Mouse (Mus musculus) neural tube, embryonic 13.5 days (tissue): Measurements from ENCODE around the gene Efs. TPM values are rescaled to one million over a fixed set of nuclear protein-coding genes. Genes with fewer than 3 reads are reported as not detected.
"Not testable (repeated sequence)": the region's sequence is repeated elsewhere in the genome, so short reads cannot be mapped to it uniquely, and the experiment has no call there.

Source experiments
- ATAC-seq: fragments of 200-750 bp; cut with Nextera tagmentation; 2 replicates; pipeline ENCODE4 v1.8.0; 2017; ENCODE audit warnings: low read depth, mild to moderate bottlenecking, moderate TSS enrichment, moderate library complexity
- H3K27ac ChIP-seq: fragments of 300-500 bp; sonication (generic); replicated peaks from 2 replicates; pipeline ENCODE4 v1.5.1; 2015; ENCODE audit warnings: moderate library complexity, mild to moderate bottlenecking, inconsistent platforms
- H3K27me3 ChIP-seq: fragments of 300-500 bp; sonication (generic); 2 replicates; pipeline ENCODE4 v1.6.1; 2015; ENCODE audit warnings: mild to moderate bottlenecking, inconsistent platforms
- H3K36me3 ChIP-seq: fragments of 300-500 bp; sonication (generic); 2 replicates; pipeline ENCODE4 v1.6.1; 2015; ENCODE audit warnings: mild to moderate bottlenecking, inconsistent platforms
- H3K4me1 ChIP-seq: fragments of 300-500 bp; sonication (generic); replicated peaks from 2 replicates; pipeline ENCODE4 v1.6.1; 2015; ENCODE audit warnings: inconsistent platforms
- H3K4me2 ChIP-seq: fragments of 300-500 bp; sonication (generic); 2 replicates; pipeline ENCODE4 v1.6.1; 2015; ENCODE audit warnings: inconsistent platforms, mild to moderate bottlenecking, moderate library complexity
- H3K4me3 ChIP-seq: fragments of 300-500 bp; sonication (generic); 2 replicates; pipeline ENCODE4 v1.5.1; 2015; ENCODE audit warnings: mild to moderate bottlenecking, inconsistent platforms
- H3K9ac ChIP-seq: fragments of 300-500 bp; sonication (generic); 2 replicates; pipeline ENCODE4 v1.6.1; 2015; ENCODE audit warnings: moderate library complexity, mild to moderate bottlenecking, inconsistent platforms
- H3K9me3 ChIP-seq: fragments of 300-500 bp; sonication (generic); 2 replicates; pipeline ENCODE4 v1.6.1; 2016; ENCODE audit warnings: inconsistent platforms
- WGBS: fragments of 180-500 bp; shearing (Covaris S2); methylation state at CpG from one replicate; pipeline ENCODE4 v1.1.7; 2015; 5-methylcytosine and 5-hydroxymethylcytosine counted together
- polyA plus RNA-seq: library from polyadenylated mRNA; unstranded; fragments of >200 nt; fragmentation: Nextera tagmentation; extraction: Ambion mirVana; gene quantifications from 2 replicates; pipeline ENCODE4 v1.2.1, GENCODE M21; 2015

The Efs gene
- 13.8 and 16.0 TPM in 2 replicates for polyA plus RNA-seq

GRCm38 (mm10) chr14:54925349-54926342 lies at the start of gene Efs:
Efs (minus strand) TSS chr14:54926126.
- peak within 1 kb of the TSS; percentile 87 for H3K9ac ChIP-seq
- peak within 1 kb of the TSS; percentile 56 for H3K4me3 ChIP-seq
- H3K36me3 ChIP-seq = peaks cover 16% of the 10 kb centered on the region
- peak; percentile 67 for ATAC-seq
- WGBS = 2% methylated on average over 49 of the region's 57 CpGs
- peak within 1 kb of the TSS; percentile 95 for H3K27ac ChIP-seq
- peaks cover 3% of the 10 kb centered on the region for H3K27me3 ChIP-seq
- peaks cover 47% of the 10 kb centered on the region for H3K4me1 ChIP-seq
- peak within 1 kb of the TSS; percentile 94 for H3K4me2 ChIP-seq
- peaks cover 10% of the 10 kb centered on the region; the same call in 1 of the 2 replicates for H3K9me3 ChIP-seq

- Histone ChIP-seq H3K9me3 (no peaks in the 10 kb centered on the region), H3K27ac (peak overlapping the region; percentile 74), H3K27me3 (no peaks in the 10 kb centered on the region; the same call in 1 of the 2 replicates), H3K4me3 (no peak overlapping the region), H3K4me1 (peaks cover 15% of the 10 kb centered on the region), H3K36me3 (no peaks in the 10 kb centered on the region), H3K9ac (no peak overlapping the region), H3K4me2 (no peak overlapping the region)
- WGBS = 70% methylated on average over 6 of the region's 6 CpGs
- ATAC-seq = peak; percentile 68; the same call in 1 of the 2 replicates
Observed at GRCm38 (mm10) chr14:54974068-54974791, 48.3 kb upstream of the Efs start.

- H3K36me3 ChIP-seq, H3K27ac ChIP-seq, H3K4me2 ChIP-seq, H3K9ac ChIP-seq, H3K9me3 ChIP-seq, H3K27me3 ChIP-seq, ATAC-seq, H3K4me3 ChIP-seq: not testable (repeated sequence)
- WGBS = 90% methylated on average over 7 of the region's 11 CpGs
- H3K4me1 ChIP-seq = peaks cover 15% of the 10 kb centered on the region
Observed at GRCm38 (mm10) chr14:54972786-54973185, 46.9 kb upstream of the Efs start.

- Histone ChIP-seq H3K27ac (no peak overlapping the region), H3K36me3 (no peaks in the 10 kb centered on the region), H3K27me3 (no peaks in the 10 kb centered on the region), H3K4me2 (no peak overlapping the region), H3K4me3 (no peak overlapping the region), H3K4me1 (peaks cover 6% of the 10 kb centered on the region; the same call in 1 of the 2 replicates), H3K9me3 (no peaks in the 10 kb centered on the region), H3K9ac (no peak overlapping the region)
- ATAC-seq = no peak
Observed at GRCm38 (mm10) chr14:54968344-54968743, 42.4 kb upstream of the Efs start.

GRCm38 (mm10) chr14:54967874-54968273 lies 41.9 kb upstream of the Efs start:
- H3K9ac ChIP-seq = no peak overlapping the region
- no peak for ATAC-seq
- no peak overlapping the region for H3K4me2 ChIP-seq
- H3K4me1 ChIP-seq = peaks cover 5% of the 10 kb centered on the region; the same call in 1 of the 2 replicates
- 76% methylated on average over 3 of the region's 3 CpGs for WGBS
- no peaks in the 10 kb centered on the region for H3K36me3 ChIP-seq
- H3K9me3 ChIP-seq = no peaks in the 10 kb centered on the region
- no peak overlapping the region for H3K4me3 ChIP-seq
- H3K27me3 ChIP-seq = no peaks in the 10 kb centered on the region
- no peak overlapping the region for H3K27ac ChIP-seq

DNA sequence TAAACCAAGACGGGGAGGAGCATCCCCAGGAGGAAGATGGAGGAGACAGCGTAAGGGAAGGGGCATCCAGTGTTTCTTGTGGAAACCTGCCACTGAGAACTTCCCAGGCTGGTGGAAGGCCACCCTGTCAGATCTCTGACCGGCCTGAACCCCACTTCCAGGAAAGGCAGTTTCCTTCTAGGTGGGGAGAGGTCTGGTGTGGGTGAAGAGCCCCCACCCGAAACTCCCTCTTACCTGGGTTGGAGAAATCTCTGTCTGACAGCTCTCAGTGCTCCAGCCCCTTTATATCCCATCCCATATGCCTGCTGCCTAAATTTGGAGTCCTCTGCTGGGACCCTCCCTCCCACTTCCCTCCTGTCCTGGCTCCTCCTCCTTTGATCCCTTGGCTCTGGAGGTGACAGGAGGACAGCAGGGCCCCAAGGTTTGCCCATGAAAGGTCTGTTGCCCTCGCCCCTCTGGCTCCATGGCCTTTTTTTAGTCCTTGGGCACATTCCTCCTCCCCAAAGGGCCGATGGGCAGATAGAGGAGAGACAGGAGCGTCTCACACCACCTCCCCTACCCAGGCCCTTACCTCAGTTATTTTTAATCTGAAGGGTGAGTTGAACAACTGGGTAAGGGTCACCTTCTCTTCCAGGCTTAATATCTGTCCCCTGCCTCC lies 40.5 kb upstream of the Efs start, which contains the start of gene Myh6:
Gene Myh6, minus strand, starts transcription at position 608 of the 658 bp plus-strand sequence.
- Histone ChIP-seq H3K36me3 (no peaks in the 10 kb centered on the region), H3K27ac (no peak within 1 kb of the TSS), H3K9me3 (no peaks in the 10 kb centered on the region), H3K4me1 (peaks cover 5% of the 10 kb centered on the region; the same call in 1 of the 2 replicates), H3K4me3 (no peak within 1 kb of the TSS), H3K4me2 (no peak within 1 kb of the TSS), H3K9ac (no peak within 1 kb of the TSS), H3K27me3 (no peaks in the 10 kb centered on the region)
- no peak for ATAC-seq
- 73% methylated on average over 7 of the region's 7 CpGs for WGBS

GRCm38 (mm10) chr14:54965631-54966030 lies 39.7 kb upstream of the Efs start:
- Histone ChIP-seq H3K4me1 (peaks cover 5% of the 10 kb centered on the region; the same call in 1 of the 2 replicates), H3K27ac (no peak overlapping the region), H3K9me3 (no peaks in the 10 kb centered on the region), H3K36me3 (no peaks in the 10 kb centered on the region), H3K27me3 (no peaks in the 10 kb centered on the region), H3K9ac (no peak overlapping the region), H3K4me3 (no peak overlapping the region), H3K4me2 (no peak overlapping the region)
- 76% methylated on average over 6 of the region's 6 CpGs for WGBS
- ATAC-seq = no peak

GRCm38 (mm10) chr14:54965044-54965443 lies 39.1 kb upstream of the Efs start:
- ATAC-seq = no peak
- H3K4me1 ChIP-seq = peaks cover 5% of the 10 kb centered on the region; the same call in 1 of the 2 replicates
- no peaks in the 10 kb centered on the region for H3K27me3 ChIP-seq
- no peaks in the 10 kb centered on the region for H3K36me3 ChIP-seq
- no peak overlapping the region for H3K9ac ChIP-seq
- H3K4me2 ChIP-seq = no peak overlapping the region
- H3K4me3 ChIP-seq = no peak overlapping the region
- no peak overlapping the region for H3K27ac ChIP-seq
- WGBS = 87% methylated on average over 15 of the region's 15 CpGs
- no peaks in the 10 kb centered on the region for H3K9me3 ChIP-seq

DNA sequence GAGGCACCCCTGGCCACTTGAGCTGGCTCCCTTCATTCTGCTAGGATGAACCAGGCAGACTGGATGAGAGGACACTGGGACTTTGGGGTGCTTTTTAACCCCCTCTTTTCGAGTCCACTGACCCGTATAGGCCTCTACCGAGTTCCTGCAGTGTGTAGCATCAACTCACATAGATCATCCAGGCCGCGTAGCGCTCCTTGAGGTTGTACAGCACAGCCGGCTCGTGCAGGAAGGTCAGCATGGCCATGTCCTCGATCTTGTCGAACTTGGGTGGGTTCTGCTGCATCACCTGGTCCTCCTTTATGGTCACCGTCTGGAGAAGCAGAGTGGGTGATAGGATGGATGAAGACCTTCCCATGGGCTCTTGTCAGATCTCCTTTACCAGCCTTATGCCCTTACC lies 37.8 kb upstream of the Efs start:
- no peak for ATAC-seq
- 87% methylated on average over 11 of the region's 11 CpGs for WGBS
- no peak overlapping the region for H3K4me2 ChIP-seq
- H3K27ac ChIP-seq = no peak overlapping the region
- H3K9ac ChIP-seq = no peak overlapping the region
- peaks cover 5% of the 10 kb centered on the region; the same call in 1 of the 2 replicates for H3K4me1 ChIP-seq
- H3K27me3 ChIP-seq = no peaks in the 10 kb centered on the region
- no peaks in the 10 kb centered on the region for H3K36me3 ChIP-seq
- no peak overlapping the region for H3K4me3 ChIP-seq
- no peaks in the 10 kb centered on the region for H3K9me3 ChIP-seq

DNA sequence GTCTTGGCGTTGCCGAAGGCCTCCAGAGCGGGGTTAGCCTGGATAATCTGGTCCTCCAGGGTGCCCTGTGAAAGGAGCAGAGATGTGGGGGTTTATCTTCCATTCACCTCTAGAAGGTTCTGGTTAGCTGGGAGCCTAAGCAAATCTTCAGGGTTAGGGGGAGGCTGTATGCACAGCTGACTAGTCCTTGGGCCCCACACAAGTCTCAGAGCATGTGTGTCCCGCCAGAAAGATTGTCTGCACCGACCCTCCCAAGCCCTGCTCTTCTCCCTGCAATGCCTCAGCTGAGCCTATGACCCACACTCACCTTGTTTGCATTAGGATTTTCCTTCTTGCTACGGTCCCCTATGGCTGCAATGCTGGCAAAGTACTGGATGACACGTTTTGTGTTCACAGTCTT lies 36.8 kb upstream of the Efs start:
- Histone ChIP-seq H3K36me3 (no peaks in the 10 kb centered on the region), H3K4me2 (no peak overlapping the region), H3K27me3 (no peaks in the 10 kb centered on the region), H3K9ac (no peak overlapping the region), H3K9me3 (no peaks in the 10 kb centered on the region), H3K4me1 (peaks cover 5% of the 10 kb centered on the region; the same call in 1 of the 2 replicates), H3K27ac (no peak overlapping the region), H3K4me3 (no peak overlapping the region)
- WGBS = 87% methylated on average over 7 of the region's 7 CpGs
- ATAC-seq = no peak

GRCm38 (mm10) chr14:54961487-54961886 lies 35.6 kb upstream of the Efs start:
- H3K36me3 ChIP-seq = no peaks in the 10 kb centered on the region
- 79% methylated on average over 5 of the region's 5 CpGs for WGBS
- no peak for ATAC-seq
- H3K9me3 ChIP-seq = no peaks in the 10 kb centered on the region
- H3K4me3 ChIP-seq = no peak overlapping the region
- no peak overlapping the region for H3K27ac ChIP-seq
- H3K27me3 ChIP-seq = no peaks in the 10 kb centered on the region
- no peak overlapping the region for H3K4me2 ChIP-seq
- H3K9ac ChIP-seq = no peak overlapping the region
- H3K4me1 ChIP-seq = no peaks in the 10 kb centered on the region
